Mouse (Mus musculus): ENCODE data around the gene Pfn3.
"Not testable (repeated sequence)": the region's sequence is repeated elsewhere in the genome, so short reads cannot be mapped to it uniquely, and the experiment has no call there.

DNA sequence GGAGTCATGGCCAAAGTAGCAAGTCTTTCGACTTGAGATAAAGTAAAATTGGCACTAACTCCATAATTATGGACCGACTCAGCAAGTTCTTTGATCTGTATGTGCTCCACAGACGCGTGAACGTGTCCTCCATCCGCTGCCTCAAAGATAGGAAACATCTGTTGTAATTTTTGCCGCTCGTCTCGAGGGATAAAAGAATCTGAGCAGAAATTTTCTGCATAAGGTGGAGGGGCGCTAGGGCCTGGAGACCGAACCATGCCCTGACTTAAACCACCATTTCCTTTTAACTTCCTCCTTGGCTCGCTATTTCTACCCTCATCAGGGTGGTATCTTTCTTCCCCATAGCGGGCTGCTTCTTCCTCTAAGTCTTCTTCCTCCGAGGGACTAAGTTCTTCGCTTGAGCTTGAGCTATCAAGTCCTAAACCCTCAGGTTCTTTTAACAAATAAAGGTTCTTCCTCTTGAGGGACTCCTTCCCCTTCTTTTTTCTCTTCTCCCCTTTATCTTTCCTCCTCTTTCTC, 22.1 kb upstream of the Pfn3 start:
- not testable (repeated sequence) for TF ChIP-seq CTCF (IDR thresholded peaks at IDR 0.05; ENCODE audit: borderline replicate concordance, control insufficient read depth, extremely low read depth, insufficient read depth, low read length, poor library complexity); POLR2A (IDR thresholded peaks at IDR 0.05; ENCODE audit: control insufficient read depth, extremely low read depth, insufficient read depth, low read length, poor library complexity)

Measured in thymus, adult 2 months (tissue).